Mouse (Mus musculus): ENCODE results near the gene Bglap.

GRCm38 (mm10) chr3:88407090-88407489, 22.8 kb upstream of the Bglap start:
- TF ChIP-seq CTCF (IDR thresholded peaks at IDR 0.05; ENCODE audit: borderline replicate concordance, extremely low read depth, insufficient read depth, insufficient read length) (peak; percentile 86; the same call in 1 of the 2 replicates), POLR2A (IDR thresholded peaks at IDR 0.05; ENCODE audit: borderline replicate concordance, extremely low read depth, insufficient read depth, insufficient read length, poor library complexity, severe bottlenecking) (no peak)

Data from brain, embryonic 14.5 days (tissue).